Mouse (Mus musculus) liver, embryonic 14.5 days (tissue): ENCODE measurements at regions not wholly inside any gene's neighbourhood (a gene's known extent, or its start where the extent isn't known, plus 50 kb on each side); places are given as distances from the start of the nearest gene placed in this dataset.

Source experiments
- CTCF ChIP-seq: IDR thresholded peaks from 2 replicates; pipeline ENCODE4 v1.5.1; 2016; ENCODE audit warnings: antibody characterized with exemption, low read depth, control low read depth
- EP300 ChIP-seq: IDR thresholded peaks from 2 replicates; pipeline ENCODE4 v1.6.1; 2016; ENCODE audit warnings: antibody characterized with exemption, low read depth

DNA sequence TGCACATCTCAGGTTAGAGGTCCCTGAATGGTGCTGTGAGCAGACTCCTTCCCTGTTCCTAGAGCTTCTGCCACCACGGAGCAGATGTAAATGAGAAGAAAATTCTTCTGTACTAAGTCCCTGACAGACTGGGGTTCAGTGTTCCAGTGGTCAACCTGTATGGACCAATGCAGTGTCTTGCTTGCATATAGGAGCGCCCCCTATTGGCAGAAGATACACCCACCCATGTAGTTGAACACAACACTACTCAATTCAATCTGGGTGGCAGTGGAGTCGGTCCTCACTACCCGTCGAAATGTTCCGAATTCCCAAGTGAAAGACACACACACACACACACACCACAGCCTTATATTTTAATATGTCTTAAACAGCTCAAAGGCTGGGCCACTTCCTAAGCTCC is 94.6 kb downstream of the Psmg1 start:
- TF ChIP-seq CTCF (peak; percentile 54), EP300 (no peak)
